Mouse (Mus musculus): ENCODE results near the gene Olfr478.
"Not testable (repeated sequence)": the region's sequence is repeated elsewhere in the genome, so short reads cannot be mapped to it uniquely, and the experiment has no call there.

The Olfr478 gene

DNA sequence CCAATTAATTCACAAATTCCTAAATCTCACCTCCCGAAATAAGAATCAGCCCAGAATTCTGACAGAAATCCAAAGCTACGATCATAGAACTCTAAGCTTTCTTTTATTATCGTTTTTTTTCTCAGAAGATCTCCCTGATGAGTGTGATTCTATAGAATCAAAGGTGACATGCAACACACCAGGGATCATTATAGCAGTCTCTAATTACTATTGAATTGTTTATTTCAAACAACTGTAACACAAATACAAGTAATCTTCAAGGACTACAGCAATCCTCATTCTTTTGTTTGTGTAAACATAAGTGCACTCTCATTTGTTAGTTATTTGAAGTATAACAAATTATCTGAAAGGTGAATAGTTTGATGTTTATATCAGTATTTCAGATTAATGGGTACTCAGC is at the start of gene Olfr478:
Gene Olfr478, minus strand, starts transcription at position 101 of the 400 bp plus-strand sequence.
- no peak for DNase-seq (ENCODE audit: low spot score)

DNA sequence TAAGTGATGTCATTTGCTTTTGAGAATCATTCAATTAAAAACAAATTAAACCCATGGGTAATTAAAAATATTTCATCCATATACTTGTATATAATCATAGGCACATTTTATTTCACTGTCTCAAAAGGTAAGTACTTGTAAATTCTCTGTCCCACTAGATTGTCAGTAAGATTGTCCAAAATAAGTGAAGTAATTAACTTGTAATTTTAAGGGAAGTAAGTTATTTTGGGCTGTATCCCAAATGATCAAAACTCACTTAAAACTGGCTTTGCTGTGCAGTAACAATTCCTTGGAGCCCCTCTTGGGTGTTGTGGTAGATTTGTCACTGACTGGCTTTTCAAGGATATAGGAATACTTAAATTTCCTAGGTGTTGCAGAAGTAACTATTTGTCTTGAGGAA is 45.8 kb upstream of the Olfr478 start, which contains the start of gene Olfr481:
Gene Olfr481, plus strand, starts transcription at position 301 of the 400 bp plus-strand sequence.
- DNase-seq (ENCODE audit: low spot score), result no peak

DNA sequence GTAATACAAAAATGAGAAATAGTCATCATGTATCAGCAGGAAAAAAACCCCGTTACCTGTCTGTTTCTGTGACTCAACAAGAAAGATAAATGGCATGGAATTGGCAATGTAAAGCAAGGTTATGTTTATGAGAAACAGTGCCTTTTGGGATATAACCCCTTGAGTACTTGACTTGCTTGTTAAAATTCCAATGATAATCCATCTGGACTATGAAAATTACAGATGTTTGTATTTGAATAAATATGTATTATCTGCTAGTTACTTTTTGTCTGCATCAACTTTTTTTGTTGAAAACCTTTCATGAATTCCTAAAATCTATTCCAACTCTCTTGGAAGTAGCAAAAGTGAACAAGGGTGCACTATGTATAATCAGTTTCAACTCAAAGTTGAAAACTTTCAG is 33.5 kb upstream of the Olfr478 start, which contains the start of gene Olfr480:
Gene Olfr480, minus strand, starts transcription at position 101 of the 400 bp plus-strand sequence.
- no peak for DNase-seq (ENCODE audit: low spot score)

DNA sequence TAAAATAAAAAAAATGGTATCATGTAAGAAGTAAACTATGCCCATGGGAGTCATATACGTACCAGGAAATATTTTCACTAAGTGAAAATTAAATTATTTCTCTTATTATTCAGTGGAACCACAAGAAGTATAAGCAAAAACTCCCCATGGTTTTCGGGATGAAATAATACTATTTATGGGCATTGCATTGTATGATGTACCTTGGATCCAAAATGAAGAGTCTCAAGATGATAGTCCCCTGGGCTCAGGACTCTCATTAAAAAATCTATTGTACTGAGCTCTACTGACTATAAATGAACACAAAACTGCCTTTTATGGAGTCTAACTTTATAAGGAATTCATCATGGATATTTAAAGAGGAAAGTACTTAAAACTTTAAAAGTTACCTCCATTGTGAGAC is 16.6 kb upstream of the Olfr478 start, which contains the start of gene Olfr479:
Gene Olfr479, plus strand, starts transcription at position 301 of the 400 bp plus-strand sequence.
- no peak for DNase-seq (ENCODE audit: low spot score)

DNA sequence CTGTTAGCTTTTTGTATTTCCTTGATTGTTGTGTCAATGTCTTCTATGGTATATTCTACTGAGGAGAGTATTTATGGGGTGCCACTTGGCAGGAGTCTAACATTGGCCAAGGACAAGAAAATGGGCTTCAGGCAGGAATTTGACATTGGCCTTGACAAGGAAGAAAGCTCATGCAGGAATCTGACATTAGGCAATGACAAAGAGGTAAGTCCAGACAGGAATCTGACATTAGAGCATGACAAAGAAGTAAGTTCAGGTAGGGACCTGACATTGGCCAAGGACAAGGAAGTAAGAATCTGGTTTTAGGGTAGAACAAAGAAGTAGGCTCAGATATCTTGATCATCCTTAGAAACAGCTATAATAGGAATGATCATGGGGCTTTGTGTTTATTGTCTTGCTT is 19.5 kb downstream of the Olfr478 start:
- not testable (repeated sequence) for DNase-seq (ENCODE audit: low spot score)

DNA sequence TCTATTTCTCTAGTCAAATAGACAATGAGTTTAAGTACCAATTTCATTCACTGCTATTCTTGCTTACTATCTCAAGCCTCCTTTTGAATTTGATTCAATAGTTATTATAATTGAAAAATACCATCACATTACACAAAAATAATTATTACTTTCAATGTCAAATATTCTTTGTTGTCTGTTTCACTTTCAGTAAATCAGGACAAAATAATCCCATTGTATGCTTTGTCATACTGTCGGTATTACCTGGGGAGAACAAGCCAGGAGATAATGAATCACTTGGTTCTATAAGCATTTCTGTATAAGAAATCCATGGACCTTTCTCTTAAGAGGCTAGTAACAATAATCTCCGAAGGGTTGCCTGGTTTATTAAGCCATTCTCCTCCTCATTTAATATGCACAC is 47.4 kb downstream of the Olfr478 start, which contains the start of gene Olfr477:
Gene Olfr477, plus strand, starts transcription at position 301 of the 400 bp plus-strand sequence.
- DNase-seq (ENCODE audit: low spot score), result no peak
